Mouse (Mus musculus) activated CD4-positive, CD25-positive, alpha-beta regulatory T cell, adult 4 months (primary cell): ENCODE results near the gene Slc25a18. TPM values are rescaled to one million over a fixed set of nuclear protein-coding genes. Genes with fewer than 3 reads are reported as not detected.
"Not testable (repeated sequence)": the region's sequence is repeated elsewhere in the genome, so short reads cannot be mapped to it uniquely, and the experiment has no call there.

Source experiments
- ATAC-seq: one replicate; pipeline ENCODE4 v1.8.0; 2017
- polyA plus RNA-seq, 2 experiments: library from polyadenylated mRNA; unstranded; fragments of 100-300 nt; shearing (Covaris generic); gene quantifications; one replicate each; pipeline ENCODE4 v1.2.1; 2017

The Slc25a18 gene
- polyA plus RNA-seq, 2 experiments from 2014 or later = 0.22 TPM; not detected in 1

GRCm38 (mm10) chr6:120798905-120799304 lies 25.5 kb downstream of the Slc25a18 start:
- no peak for ATAC-seq

GRCm38 (mm10) chr6:120799581-120800041 lies 26.2 kb downstream of the Slc25a18 start:
- no peak for ATAC-seq

GRCm38 (mm10) chr6:120806999-120807737 lies 33.8 kb downstream of the Slc25a18 start:
- ATAC-seq = no peak

GRCm38 (mm10) chr6:120807738-120808081 lies 34.3 kb downstream of the Slc25a18 start:
- no peak for ATAC-seq

- ATAC-seq = not testable (repeated sequence)
Observed at GRCm38 (mm10) chr6:120811999-120812398, 38.6 kb downstream of the Slc25a18 start.

GRCm38 (mm10) chr6:120819294-120819693 lies 45.9 kb downstream of the Slc25a18 start:
- no peak for ATAC-seq

- ATAC-seq = no peak
Observed at GRCm38 (mm10) chr6:120820144-120820543, 46.8 kb downstream of the Slc25a18 start.

- ATAC-seq = no peak
Observed at GRCm38 (mm10) chr6:120820941-120821340, 47.6 kb downstream of the Slc25a18 start.

GRCm38 (mm10) chr6:120821715-120822114 lies 48.3 kb downstream of the Slc25a18 start:
- no peak for ATAC-seq

GRCm38 (mm10) chr6:120822307-120822928 lies 49.0 kb downstream of the Slc25a18 start, which contains the start of gene Atp6v1e1:
Gene Atp6v1e1 (minus strand): TSS chr6:120822793.
- ATAC-seq = peak; percentile 96

- peak; percentile 4 for ATAC-seq
Observed at GRCm38 (mm10) chr6:120822937-120823614, 49.7 kb downstream of the Slc25a18 start.

GRCm38 (mm10) chr6:120830056-120830455 lies 56.7 kb downstream of the Slc25a18 start:
- ATAC-seq = no peak

GRCm38 (mm10) chr6:120830866-120831608 lies 57.7 kb downstream of the Slc25a18 start:
- no peak for ATAC-seq

GRCm38 (mm10) chr6:120832097-120832496 lies 58.7 kb downstream of the Slc25a18 start:
- ATAC-seq = no peak

- ATAC-seq = no peak
Observed at GRCm38 (mm10) chr6:120834766-120835321, 61.5 kb downstream of the Slc25a18 start.

- peak; percentile 89 for ATAC-seq
Observed at GRCm38 (mm10) chr6:120835474-120836374, 62.3 kb downstream of the Slc25a18 start, which contains the start of gene Bcl2l13. Gene Bcl2l13 (plus strand): TSS chr6:120836212.

GRCm38 (mm10) chr6:120836389-120837151 lies 63.2 kb downstream of the Slc25a18 start:
- ATAC-seq = peak; percentile 47

GRCm38 (mm10) chr6:120837152-120837530 lies 63.8 kb downstream of the Slc25a18 start:
- no peak for ATAC-seq

- no peak for ATAC-seq
Observed at GRCm38 (mm10) chr6:120840258-120840657, 66.9 kb downstream of the Slc25a18 start.

- peak; percentile 36 for ATAC-seq
Observed at GRCm38 (mm10) chr6:120841754-120842153, 68.4 kb downstream of the Slc25a18 start.
